Mouse (Mus musculus) liver, embryonic 14.5 days (tissue): ENCODE measurements around the gene Zfr2. TPM values are rescaled to one million over a fixed set of nuclear protein-coding genes. Genes with fewer than 3 reads are reported as not detected.

Source experiments
- ATAC-seq: fragments of 200-750 bp; cut with Nextera tagmentation; 2 replicates; pipeline ENCODE4 v1.8.0; 2017; ENCODE audit warnings: moderate number of reproducible peaks, mild to moderate bottlenecking, moderate library complexity; ENCODE audit not compliant: insufficient read depth
- DNase-seq, 3 experiments: peaks; one replicate each; pipeline ENCODE4 v3.0.0-alpha.2; 2012 to 2013; ENCODE audit warnings: low read depth in 3 of 3, low spot score in 3 of 3
- H3K27ac ChIP-seq: fragments of 300-500 bp; sonication (generic); 2 replicates; pipeline ENCODE4 v1.5.1; 2014; ENCODE audit warnings: moderate library complexity, mild to moderate bottlenecking, control low read depth, inconsistent platforms
- H3K27me3 ChIP-seq: fragments of 300-500 bp; sonication (generic); 2 replicates; pipeline ENCODE4 v1.6.1; 2014; ENCODE audit warnings: mild to moderate bottlenecking, low read length, moderate library complexity; ENCODE audit not compliant: control insufficient read depth, insufficient read depth
- H3K36me3 ChIP-seq: fragments of 300-500 bp; sonication (generic); replicated peaks from 2 replicates; pipeline ENCODE4 v1.6.1; 2014; ENCODE audit warnings: low read depth; ENCODE audit not compliant: control insufficient read depth, insufficient read depth
- H3K4me1 ChIP-seq, 2 experiments: fragments of 200-500 bp in 1 of 2; fragments of 300-500 bp in 1 of 2; sonication (generic) in 1 of 2; replicated peaks; 2 replicates each; pipeline ENCODE4 v1.6.1; 2012 to 2014; ENCODE audit warnings: antibody characterized with exemption in 1 of 2, inconsistent platforms in 1 of 2, low read length in 1 of 2; ENCODE audit not compliant: control insufficient read depth in 2 of 2, insufficient read depth in 2 of 2
- H3K4me2 ChIP-seq: fragments of 300-500 bp; sonication (generic); 2 replicates; pipeline ENCODE4 v1.6.1; 2014; ENCODE audit warnings: low read depth, mild to moderate bottlenecking, control low read depth, moderate library complexity
- H3K4me3 ChIP-seq, 2 experiments: fragments of 200-500 bp in 1 of 2; fragments of 300-500 bp in 1 of 2; sonication (generic) in 1 of 2; 2 replicates each; pipeline ENCODE4 v1.5.1; 2012 to 2014; ENCODE audit warnings: low read depth in 2 of 2, low read length in 2 of 2, mild to moderate bottlenecking in 2 of 2, control low read depth in 1 of 2, inconsistent platforms in 1 of 2, moderate library complexity in 1 of 2; ENCODE audit not compliant: insufficient read depth in 1 of 2
- H3K9ac ChIP-seq: fragments of 300-500 bp; sonication (generic); replicated peaks from 2 replicates; pipeline ENCODE4 v1.6.1; 2014; ENCODE audit warnings: mild to moderate bottlenecking, control low read depth, moderate library complexity
- H3K9me3 ChIP-seq: fragments of 300-500 bp; sonication (generic); 2 replicates; pipeline ENCODE4 v1.6.1; 2016; ENCODE audit warnings: low read length, mixed read lengths; ENCODE audit not compliant: control insufficient read depth
- CTCF ChIP-seq: IDR thresholded peaks from 2 replicates; pipeline ENCODE4 v1.5.1; 2016; ENCODE audit warnings: antibody characterized with exemption, low read depth, control low read depth
- EP300 ChIP-seq: IDR thresholded peaks from 2 replicates; pipeline ENCODE4 v1.6.1; 2016; ENCODE audit warnings: antibody characterized with exemption, low read depth
- WGBS: fragments of 180-500 bp; shearing (Covaris S2); extraction: QIAGEN DNeasy Blood & Tissue Kit; methylation state at CpG from one replicate; pipeline ENCODE4 v1.1.7; 2014; ENCODE audit not compliant: insufficient replicate concordance; 5-methylcytosine and 5-hydroxymethylcytosine counted together
- polyA plus RNA-seq, 2 experiments: library from polyadenylated mRNA; depleted of rRNA in 1 of 2; stranded (reverse) in 1 of 2; unstranded in 1 of 2; fragments of >200 nt; fragmentation: Nextera tagmentation in 1 of 2; extraction: Ambion mirVana in 1 of 2; gene quantifications; 2 replicates each; pipeline versions ENCODE4 v1.2.1 to v1.2.3; 2012 to 2014

The Zfr2 gene
- polyA plus RNA-seq, 2 experiments = 0.38 to 0.46 TPM

GRCm38 (mm10) chr10:81198230-81198629 is 34.7 kb upstream of the Zfr2 start:
- Histone ChIP-seq H3K27ac (no peak overlapping the region), H3K4me3 (no peak overlapping the region), H3K27me3 (peaks cover 32% of the 10 kb centered on the region), H3K4me2 (no peak overlapping the region), H3K9ac (no peak overlapping the region), H3K4me1 (peaks cover 0 to 7% of the 10 kb centered on the region in 2 experiments; a peak in 3 of 4 replicates), H3K9me3 (no peaks in the 10 kb centered on the region), H3K36me3 (no peaks in the 10 kb centered on the region)
- peak; percentile 79 for TF ChIP-seq CTCF
- no peak for TF ChIP-seq EP300
- DNase-seq (no peak), ATAC-seq (no peak)
- WGBS = 0% methylated on average over 9 of the region's 9 CpGs

DNA sequence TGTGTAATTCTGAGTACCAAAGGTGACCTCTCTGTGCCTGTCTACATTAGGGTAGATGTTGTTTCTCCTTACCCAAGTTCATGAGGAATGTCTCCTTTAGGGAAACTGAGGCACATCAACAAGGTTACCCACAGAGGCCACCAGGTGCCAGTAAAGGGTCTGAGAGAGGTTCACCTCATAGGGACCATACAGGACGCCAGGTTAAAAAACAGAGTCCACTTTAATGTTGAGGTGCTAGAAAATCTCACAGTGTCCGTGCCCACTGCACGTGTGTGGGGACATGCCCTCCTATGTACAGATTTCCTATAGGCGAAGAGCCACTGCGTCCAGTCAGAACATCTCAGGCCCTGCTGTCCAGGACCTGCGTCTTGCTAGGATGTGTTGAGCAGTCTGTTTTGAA is 34.0 kb upstream of the Zfr2 start:
- H3K27ac ChIP-seq = no peak overlapping the region
- H3K4me1 ChIP-seq = peaks cover 2 to 11% of the 10 kb centered on the region in 2 experiments
- H3K4me3 ChIP-seq = no peak overlapping the region
- ATAC-seq (no peak), DNase-seq (no peak)
- TF ChIP-seq CTCF (no peak), EP300 (no peak)
- H3K4me2 ChIP-seq = no peak overlapping the region
- no peaks in the 10 kb centered on the region for H3K9me3 ChIP-seq
- WGBS = 73% methylated on average over 6 of the region's 6 CpGs
- no peak overlapping the region for H3K9ac ChIP-seq
- H3K36me3 ChIP-seq = no peaks in the 10 kb centered on the region
- H3K27me3 ChIP-seq = peaks cover 26% of the 10 kb centered on the region

DNA sequence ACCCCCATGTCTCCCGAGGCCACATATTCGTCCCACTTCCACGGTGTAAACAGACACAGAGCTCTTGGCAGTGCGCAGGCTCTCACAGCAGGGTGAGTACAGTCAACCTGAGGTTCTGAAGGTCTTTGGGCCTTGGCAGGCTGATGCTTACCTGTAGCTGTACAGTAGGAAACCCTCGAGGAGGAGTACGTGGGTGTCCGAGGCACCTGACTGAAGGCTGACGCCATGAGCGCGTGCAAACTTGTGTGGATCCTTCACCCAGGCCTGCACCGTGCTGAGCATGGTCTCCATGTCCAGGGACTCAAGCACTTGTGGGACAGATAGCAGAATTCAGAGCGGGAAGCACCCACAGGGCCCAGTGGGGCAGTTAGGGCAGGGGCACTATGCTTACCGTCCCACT is 32.8 kb upstream of the Zfr2 start:
- H3K9me3 ChIP-seq = no peaks in the 10 kb centered on the region
- DNase-seq = no peak
- H3K4me3 ChIP-seq = no peak overlapping the region
- peaks cover 2 to 11% of the 10 kb centered on the region in 2 experiments for H3K4me1 ChIP-seq
- peaks cover 15% of the 10 kb centered on the region for H3K27me3 ChIP-seq
- TF ChIP-seq EP300 (no peak), CTCF (no peak)
- no peak overlapping the region for H3K9ac ChIP-seq
- no peak overlapping the region for H3K27ac ChIP-seq
- no peak overlapping the region for H3K4me2 ChIP-seq
- ATAC-seq = no peak
- WGBS = 78% methylated on average over 13 of the region's 13 CpGs
- no peaks in the 10 kb centered on the region for H3K36me3 ChIP-seq

DNA sequence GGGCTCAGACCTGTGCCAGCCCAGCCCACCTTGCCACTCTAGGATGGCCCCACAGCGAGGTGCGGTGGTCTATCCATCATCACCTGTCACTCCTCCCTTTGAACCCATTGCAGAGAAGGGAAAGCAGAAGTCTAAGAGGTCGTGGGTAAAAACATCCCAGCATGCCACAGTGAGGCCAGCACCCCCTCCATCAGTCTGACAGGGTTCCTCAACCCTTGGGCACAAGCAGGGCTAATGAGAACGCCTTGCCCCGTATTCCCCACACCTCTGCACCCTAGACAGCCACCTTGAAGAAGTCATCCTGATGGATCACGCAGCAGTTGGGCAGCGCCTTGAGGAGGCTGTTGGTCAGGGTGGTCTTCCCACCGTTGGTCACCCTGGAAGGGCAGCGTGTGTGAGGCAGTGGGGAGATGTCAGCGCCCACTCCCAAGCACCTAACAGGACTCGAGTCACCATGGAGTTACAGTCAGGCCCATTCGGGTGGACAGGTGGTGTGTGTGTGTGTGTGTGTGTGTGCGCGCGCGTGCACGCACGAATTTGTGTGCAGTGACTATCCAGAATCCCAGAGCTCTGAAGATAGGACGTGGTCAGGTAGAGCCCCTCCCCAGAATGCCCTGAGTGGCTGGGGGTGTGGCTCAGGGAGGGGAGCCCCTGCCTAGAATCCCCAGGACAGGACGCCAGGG is 32.2 kb upstream of the Zfr2 start:
- H3K9ac ChIP-seq = no peak overlapping the region
- DNase-seq = no peak
- no peak overlapping the region for H3K4me2 ChIP-seq
- H3K27ac ChIP-seq = no peak overlapping the region
- H3K4me3 ChIP-seq = no peak overlapping the region
- peaks cover 10% of the 10 kb centered on the region for H3K27me3 ChIP-seq
- H3K9me3 ChIP-seq = no peaks in the 10 kb centered on the region
- no peaks in the 10 kb centered on the region for H3K36me3 ChIP-seq
- peaks cover 2 to 11% of the 10 kb centered on the region in 2 experiments for H3K4me1 ChIP-seq
- 61% methylated on average over 20 of the region's 20 CpGs for WGBS
- TF ChIP-seq CTCF (no peak), EP300 (no peak)
- ATAC-seq = no peak

DNA sequence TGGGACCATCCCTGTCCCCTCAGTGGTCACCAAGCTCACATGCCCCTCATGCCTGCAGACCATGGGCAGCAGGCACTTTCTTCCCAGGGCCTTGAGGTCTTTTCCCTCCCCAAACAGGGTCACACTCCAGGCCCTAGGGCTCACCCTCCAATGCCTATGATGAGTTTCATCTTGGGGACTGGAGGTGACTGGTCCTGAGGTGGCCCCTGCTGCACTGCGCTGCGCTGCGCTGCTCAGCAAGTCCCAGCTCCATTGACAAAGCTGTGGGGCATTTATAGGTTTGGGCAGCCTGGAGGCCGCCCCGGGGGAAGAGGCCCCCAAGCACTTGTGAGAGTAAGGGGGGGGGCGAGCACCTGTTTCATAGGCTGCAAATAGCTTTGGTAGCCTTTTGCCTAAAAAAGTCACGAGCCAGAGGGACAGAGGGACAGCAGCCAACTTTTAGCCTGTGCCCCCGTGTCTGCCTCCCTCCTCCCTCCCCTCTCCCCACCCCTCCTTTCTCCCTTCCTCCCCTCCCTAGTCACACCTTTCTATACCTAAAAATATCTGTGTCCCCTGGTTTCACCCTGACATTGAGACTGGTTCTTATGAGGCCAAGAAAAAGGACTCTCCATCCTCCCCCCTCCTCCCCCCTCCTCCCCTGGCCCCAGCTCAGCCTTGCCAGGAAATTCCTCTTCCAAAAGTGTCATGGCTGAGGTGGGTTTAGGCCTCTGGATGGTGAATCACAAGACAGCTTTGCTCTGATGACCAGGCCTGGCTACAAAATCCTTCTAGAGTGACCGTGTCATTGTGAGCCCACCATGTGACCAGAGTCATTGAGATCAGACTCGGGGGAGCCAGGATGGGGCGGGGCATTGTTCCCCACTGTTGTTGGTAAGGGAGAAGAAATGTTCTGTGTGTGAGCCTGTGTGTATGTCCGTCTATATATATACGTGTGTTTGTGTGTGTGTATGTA is 30.9 kb upstream of the Zfr2 start, which contains the start of gene Nmrk2:
Nmrk2 (minus strand) TSS at position 245 of the 952 bp plus-strand sequence.
- Histone ChIP-seq H3K4me3 (no peak within 1 kb of the TSS), H3K27ac (no peak within 1 kb of the TSS), H3K9me3 (no peaks in the 10 kb centered on the region), H3K4me1 (peaks cover 2 to 11% of the 10 kb centered on the region in 2 experiments), H3K4me2 (no peak within 1 kb of the TSS), H3K36me3 (no peaks in the 10 kb centered on the region), H3K27me3 (no peaks in the 10 kb centered on the region; the same call in none of the 2 replicates), H3K9ac (no peak within 1 kb of the TSS)
- TF ChIP-seq EP300 = no peak
- no peak for TF ChIP-seq CTCF
- 65% methylated on average over 13 of the region's 13 CpGs for WGBS
- ATAC-seq (no peak), DNase-seq (no peak)
